Mouse (Mus musculus) hindbrain, embryonic 10.5 days (tissue): ENCODE measurements at regions not wholly inside any gene's neighbourhood (a gene's known extent, or its start where the extent isn't known, plus 50 kb on each side); places are given as distances from the start of the nearest gene placed in this dataset.

Experiments
- DNase-seq: peaks from one replicate; pipeline ENCODE4 v3.0.0-alpha.2; 2017; ENCODE audit warnings: low spot score
- H3K27ac ChIP-seq: fragments of 300-500 bp; sonication (generic); 2 replicates; pipeline ENCODE4 v1.5.1; 2016; ENCODE audit warnings: mild to moderate bottlenecking, moderate library complexity
- H3K27me3 ChIP-seq: fragments of 300-500 bp; sonication (generic); 2 replicates; pipeline ENCODE4 v1.6.1; 2016; ENCODE audit warnings: mild to moderate bottlenecking; ENCODE audit not compliant: poor library complexity, insufficient read depth, severe bottlenecking
- H3K36me3 ChIP-seq: fragments of 300-500 bp; sonication (generic); 2 replicates; pipeline ENCODE4 v1.6.1; 2016; ENCODE audit warnings: mild to moderate bottlenecking, moderate library complexity
- H3K4me1 ChIP-seq: fragments of 300-500 bp; sonication (generic); replicated peaks from 2 replicates; pipeline ENCODE4 v1.6.1; 2016; ENCODE audit warnings: mild to moderate bottlenecking
- H3K4me3 ChIP-seq: fragments of 300-500 bp; sonication (generic); 2 replicates; pipeline ENCODE4 v1.5.1; 2016; ENCODE audit warnings: mild to moderate bottlenecking, moderate library complexity
- H3K9me3 ChIP-seq: fragments of 300-500 bp; sonication (generic); 2 replicates; pipeline ENCODE4 v1.6.1; 2016; ENCODE audit warnings: mild to moderate bottlenecking, moderate library complexity
- WGBS: fragments of 180-500 bp; shearing (Covaris S2); methylation state at CpG from one replicate; pipeline ENCODE4 v1.1.7; 2016; 5-methylcytosine and 5-hydroxymethylcytosine counted together

- H3K4me1 ChIP-seq: peaks cover 23% of the 10 kb centered on the region
- peak; percentile 10 for DNase-seq
- peak overlapping the region; percentile 56; the same call in 1 of the 2 replicates for H3K27ac ChIP-seq
- H3K4me3 ChIP-seq: peak overlapping the region; percentile 23
- peaks cover 11% of the 10 kb centered on the region for H3K27me3 ChIP-seq
- WGBS: 42% methylated on average over 13 of the region's 13 CpGs
- H3K9me3 ChIP-seq: no peaks in the 10 kb centered on the region
- H3K36me3 ChIP-seq: no peaks in the 10 kb centered on the region
Observed at GRCm38 (mm10) chr14:58867396-58868107, 275.1 kb downstream of the 1700129C05Rik start.

- 87% methylated on average over 4 of the region's 4 CpGs for WGBS
- Histone ChIP-seq H3K4me1 (peaks cover 12% of the 10 kb centered on the region; the same call in 1 of the 2 replicates), H3K4me3 (no peak overlapping the region), H3K27ac (no peak overlapping the region), H3K36me3 (no peaks in the 10 kb centered on the region), H3K27me3 (no peaks in the 10 kb centered on the region), H3K9me3 (no peaks in the 10 kb centered on the region)
- DNase-seq: no peak
Observed at GRCm38 (mm10) chr14:58854871-58855270, 287.8 kb downstream of the 1700129C05Rik start.

- no peaks in the 10 kb centered on the region for H3K36me3 ChIP-seq
- no peaks in the 10 kb centered on the region for H3K27me3 ChIP-seq
- no peaks in the 10 kb centered on the region for H3K9me3 ChIP-seq
- no peak overlapping the region for H3K27ac ChIP-seq
- no peak overlapping the region for H3K4me3 ChIP-seq
- WGBS: 89% methylated on average over 2 of the region's 2 CpGs
- H3K4me1 ChIP-seq: no peaks in the 10 kb centered on the region
- no peak for DNase-seq
Observed at GRCm38 (mm10) chr14:58844565-58844964, 298.1 kb downstream of the 1700129C05Rik start.

- WGBS: 96% methylated on average over 1 of the region's 1 CpGs
- Histone ChIP-seq H3K27ac (no peak overlapping the region), H3K27me3 (no peaks in the 10 kb centered on the region)
Observed at GRCm38 (mm10) chr14:58842196-58842886, 300.4 kb downstream of the 1700129C05Rik start.

GRCm38 (mm10) chr14:58822938-58823337 is 319.8 kb downstream of the 1700129C05Rik start:
- no peak for DNase-seq
- Histone ChIP-seq H3K27me3 (no peaks in the 10 kb centered on the region), H3K27ac (no peak overlapping the region), H3K36me3 (no peaks in the 10 kb centered on the region), H3K4me3 (no peak overlapping the region), H3K9me3 (no peaks in the 10 kb centered on the region), H3K4me1 (no peaks in the 10 kb centered on the region)
- WGBS: 85% methylated on average over 4 of the region's 4 CpGs

More at GRCm38 (mm10) chr14:58842196-58842886, 300.4 kb downstream of the 1700129C05Rik start:
- no peak overlapping the region for H3K4me3 ChIP-seq
- DNase-seq: no peak
- H3K9me3 ChIP-seq: no peaks in the 10 kb centered on the region
- H3K4me1 ChIP-seq: no peaks in the 10 kb centered on the region
- no peaks in the 10 kb centered on the region for H3K36me3 ChIP-seq

GRCm38 (mm10) chr14:58817961-58818504 is 324.7 kb downstream of the 1700129C05Rik start:
- H3K4me3 ChIP-seq: no peak overlapping the region
- DNase-seq: no peak
- no peaks in the 10 kb centered on the region for H3K36me3 ChIP-seq
- no peak overlapping the region for H3K27ac ChIP-seq
- H3K4me1 ChIP-seq: no peaks in the 10 kb centered on the region
- WGBS: 78% methylated on average over 10 of the region's 10 CpGs
- H3K9me3 ChIP-seq: no peaks in the 10 kb centered on the region
- H3K27me3 ChIP-seq: no peaks in the 10 kb centered on the region

GRCm38 (mm10) chr14:58816540-58816876 is 326.2 kb downstream of the 1700129C05Rik start:
- DNase-seq: no peak
- Histone ChIP-seq H3K27me3 (no peaks in the 10 kb centered on the region), H3K36me3 (no peaks in the 10 kb centered on the region), H3K4me3 (no peak overlapping the region), H3K4me1 (no peaks in the 10 kb centered on the region), H3K27ac (no peak overlapping the region), H3K9me3 (no peaks in the 10 kb centered on the region)
- WGBS: 88% methylated on average over 1 of the region's 1 CpGs

- H3K27ac ChIP-seq: no peak overlapping the region
- H3K9me3 ChIP-seq: no peaks in the 10 kb centered on the region
- no peak for DNase-seq
- 77% methylated on average over 11 of the region's 11 CpGs for WGBS
- no peak overlapping the region for H3K4me3 ChIP-seq
- no peaks in the 10 kb centered on the region for H3K4me1 ChIP-seq
- no peaks in the 10 kb centered on the region for H3K36me3 ChIP-seq
- H3K27me3 ChIP-seq: no peaks in the 10 kb centered on the region
Observed at GRCm38 (mm10) chr14:58815616-58816539, 326.8 kb downstream of the 1700129C05Rik start.

GRCm38 (mm10) chr14:58812585-58812984 is 330.1 kb downstream of the 1700129C05Rik start:
- H3K4me1 ChIP-seq: no peaks in the 10 kb centered on the region
- no peak for DNase-seq
- no peak overlapping the region for H3K27ac ChIP-seq
- 71% methylated on average over 5 of the region's 5 CpGs for WGBS
- no peaks in the 10 kb centered on the region for H3K36me3 ChIP-seq
- no peaks in the 10 kb centered on the region for H3K27me3 ChIP-seq
- no peaks in the 10 kb centered on the region for H3K9me3 ChIP-seq
- H3K4me3 ChIP-seq: no peak overlapping the region

GRCm38 (mm10) chr14:58801402-58801861 is 341.3 kb downstream of the 1700129C05Rik start:
- Histone ChIP-seq H3K4me3 (no peak overlapping the region), H3K4me1 (no peaks in the 10 kb centered on the region), H3K36me3 (no peaks in the 10 kb centered on the region), H3K27me3 (no peaks in the 10 kb centered on the region), H3K9me3 (no peaks in the 10 kb centered on the region), H3K27ac (no peak overlapping the region)
- no peak for DNase-seq

- Histone ChIP-seq H3K27ac (no peak overlapping the region), H3K9me3 (no peaks in the 10 kb centered on the region), H3K36me3 (no peaks in the 10 kb centered on the region), H3K27me3 (no peaks in the 10 kb centered on the region), H3K4me1 (no peaks in the 10 kb centered on the region), H3K4me3 (no peak overlapping the region)
- no peak for DNase-seq
- WGBS: 84% methylated on average over 10 of the region's 10 CpGs
Observed at GRCm38 (mm10) chr14:58788190-58788945, 354.3 kb downstream of the 1700129C05Rik start.

GRCm38 (mm10) chr14:58787618-58788017 is 355.1 kb downstream of the 1700129C05Rik start:
- 66% methylated on average over 2 of the region's 2 CpGs for WGBS
- no peak for DNase-seq
- no peaks in the 10 kb centered on the region for H3K36me3 ChIP-seq
- H3K27ac ChIP-seq: no peak overlapping the region
- H3K4me3 ChIP-seq: no peak overlapping the region
- no peaks in the 10 kb centered on the region for H3K27me3 ChIP-seq
- H3K4me1 ChIP-seq: no peaks in the 10 kb centered on the region
- H3K9me3 ChIP-seq: no peaks in the 10 kb centered on the region
